Mouse (Mus musculus): Measurements from ENCODE around the gene Gm498. TPM values are rescaled to one million over a fixed set of nuclear protein-coding genes. Genes with fewer than 3 reads are reported as not detected.

Gm498 gene
- polyA plus RNA-seq, 1 experiment, result not detected

DNA sequence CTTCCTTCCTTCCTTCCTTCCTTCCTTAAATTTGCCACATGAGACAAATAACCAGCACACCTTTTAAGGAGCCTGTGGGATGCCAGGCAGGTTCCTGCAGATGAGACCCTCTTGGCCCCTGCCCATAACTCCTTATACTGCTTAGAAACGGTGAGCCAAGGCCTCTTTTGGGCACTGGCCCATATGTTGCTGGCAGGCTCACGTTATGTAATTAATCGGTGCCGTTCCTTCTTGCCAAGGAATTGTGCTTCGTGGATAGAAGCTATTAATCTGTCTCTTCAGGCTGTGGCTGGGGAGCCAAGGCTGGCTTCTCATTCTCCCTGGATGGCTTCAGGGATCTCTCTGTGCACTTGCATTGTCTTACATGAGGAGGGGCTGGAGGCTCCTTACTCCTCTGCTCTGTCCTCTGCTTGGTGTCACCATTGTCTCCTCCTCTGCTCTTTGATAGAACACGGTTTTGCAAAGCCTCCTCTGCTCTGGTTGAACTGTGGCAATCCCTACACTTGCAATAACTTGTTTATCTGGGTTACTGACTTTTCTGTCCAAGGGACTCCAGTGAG is 77.9 kb downstream of the Gm498 start:
- peaks cover 3% of the 10 kb centered on the region; the same call in 1 of the 2 replicates for H3K4me1 ChIP-seq (ENCODE audit: control insufficient read depth, insufficient read depth, low read length)
- no peaks in the 10 kb centered on the region for H3K27me3 ChIP-seq (ENCODE audit: control insufficient read depth, insufficient read depth, low read length)
- WGBS, result 9% methylated on average over 6 of the region's 6 CpGs
- DNase-seq, result peak in 1 of 2 experiments; percentile 27
- TF ChIP-seq CTCF (IDR thresholded peaks at IDR 0.05; ENCODE audit: borderline replicate concordance, insufficient read depth, low read depth, low read length) (no peak), POLR2A (IDR thresholded peaks at IDR 0.05; ENCODE audit: borderline replicate concordance, insufficient read depth, low read length) (no peak)
- H3K4me3 ChIP-seq (replicated peaks; ENCODE audit: insufficient read depth, low read depth, low read length), result no peak overlapping the region
- no peak overlapping the region for H3K27ac ChIP-seq (ENCODE audit: insufficient read depth, low read length)

Other genes starting within 250 kb of the Gm498 start
- 0.05 TPM in 2 replicates for gene Tnfrsf26, start 238.1 kb upstream of the Gm498 start, polyA plus RNA-seq (2012; rRNA removed)
- 3.6 and 3.8 TPM in 2 replicates for gene Tnfrsf22, start 217.2 kb upstream of the Gm498 start, polyA plus RNA-seq (2012; rRNA removed)
- 1.5 and 3.1 TPM in 2 replicates for gene Tnfrsf23, start 181.0 kb upstream of the Gm498 start, polyA plus RNA-seq (2012; rRNA removed)
- gene Osbpl5, start 109.9 kb upstream of the Gm498 start, polyA plus RNA-seq (2012; rRNA removed), result 32.4 and 35.6 TPM in 2 replicates
- gene Mrgprg, start 99.8 kb upstream of the Gm498 start, polyA plus RNA-seq (2012; rRNA removed), result not detected in 2 replicates
- 4.0 and 4.4 TPM in 2 replicates for gene Mrgpre, start 82.3 kb upstream of the Gm498 start, polyA plus RNA-seq (2012; rRNA removed)
- 10.8 and 12.5 TPM in 2 replicates for gene Nadsyn1, start 44.0 kb upstream of the Gm498 start, polyA plus RNA-seq (2012; rRNA removed)
- 70.7 and 79.2 TPM in 2 replicates for gene Dhcr7, start 43.7 kb upstream of the Gm498 start, polyA plus RNA-seq (2012; rRNA removed)
- 46.3 and 53.6 TPM in 2 replicates for gene Shank2, start 135.1 kb downstream of the Gm498 start, polyA plus RNA-seq (2012; rRNA removed)